Mouse (Mus musculus): ENCODE measurements around the gene Taldo1.

- TF ChIP-seq CTCF (IDR thresholded peaks at IDR 0.05; ENCODE audit: borderline replicate concordance, insufficient read depth, low read length) (no peak), POLR2A (IDR thresholded peaks at IDR 0.05; ENCODE audit: low read depth, low read length) (no peak)
These were observed 47.8 kb downstream of the Taldo1 start for GRCm38 (mm10) chr7:141439811-141440210.
